Mouse (Mus musculus): ENCODE results near the gene Rassf7. TPM values are rescaled to one million over a fixed set of nuclear protein-coding genes. Genes with fewer than 3 reads are reported as not detected.

Gene Rassf7
- polyA plus RNA-seq, 1 experiment from 2014 or later, result 0.60 TPM

GRCm38 (mm10) chr7:141191796-141192685 lies 23.6 kb upstream of the Rassf7 start:
- 97% methylated on average over 21 of the region's 24 CpGs for WGBS (ENCODE audit: missing documents)
- no peak overlapping the region for H3K4me3 ChIP-seq (ENCODE audit: inconsistent target)
- peaks cover 14% of the 10 kb centered on the region for H3K79me2 ChIP-seq (ENCODE audit: inconsistent target)
- H3K27ac ChIP-seq, result no peak overlapping the region
- H3K36me3 ChIP-seq (ENCODE audit: inconsistent target), result peaks cover 18% of the 10 kb centered on the region

DNA sequence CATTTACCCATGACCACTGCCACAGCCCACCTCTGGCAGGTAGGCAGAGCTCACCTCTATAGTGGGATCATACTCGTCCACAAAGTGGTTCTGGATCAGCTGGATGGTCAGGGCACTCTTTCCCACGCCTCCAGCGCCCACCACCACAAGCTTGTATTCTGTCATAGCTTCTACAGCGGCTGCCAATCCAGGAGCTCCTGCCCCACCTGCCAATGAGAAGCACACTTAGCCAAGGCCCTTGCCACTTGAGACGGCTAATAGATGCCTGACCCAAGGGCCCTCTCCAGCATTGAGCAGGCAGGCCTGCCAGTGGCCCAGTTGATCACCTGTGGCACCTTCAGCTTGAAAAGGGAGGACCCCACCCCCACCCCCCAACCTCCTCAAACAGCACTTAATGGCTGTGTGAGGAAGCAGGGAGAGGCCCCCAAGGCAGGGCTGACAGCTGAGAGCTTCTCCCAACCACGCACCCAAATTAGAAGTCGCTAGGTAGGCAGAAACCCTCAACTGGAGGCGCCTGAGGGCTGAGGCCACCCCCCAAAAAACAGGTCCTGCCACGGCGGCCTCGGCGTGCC lies 22.8 kb upstream of the Rassf7 start:
- Histone ChIP-seq H3K4me3 (ENCODE audit: inconsistent target) (peak overlapping the region; percentile 54), H3K79me2 (ENCODE audit: inconsistent target) (peaks cover 14% of the 10 kb centered on the region), H3K36me3 (ENCODE audit: inconsistent target) (peaks cover 18% of the 10 kb centered on the region), H3K27ac (peak overlapping the region; percentile 38; the same call in 1 of the 2 replicates)
- 35% methylated on average over 12 of the region's 12 CpGs for WGBS (ENCODE audit: missing documents)

GRCm38 (mm10) chr7:141193348-141193856 lies 22.3 kb upstream of the Rassf7 start:
- Histone ChIP-seq H3K4me3 (ENCODE audit: inconsistent target) (peak overlapping the region; percentile 54), H3K27ac (peak overlapping the region; percentile 38), H3K79me2 (ENCODE audit: inconsistent target) (peaks cover 14% of the 10 kb centered on the region), H3K36me3 (ENCODE audit: inconsistent target) (peaks cover 18% of the 10 kb centered on the region)
- WGBS (ENCODE audit: missing documents), result 0% methylated on average over 40 of the region's 43 CpGs

DNA sequence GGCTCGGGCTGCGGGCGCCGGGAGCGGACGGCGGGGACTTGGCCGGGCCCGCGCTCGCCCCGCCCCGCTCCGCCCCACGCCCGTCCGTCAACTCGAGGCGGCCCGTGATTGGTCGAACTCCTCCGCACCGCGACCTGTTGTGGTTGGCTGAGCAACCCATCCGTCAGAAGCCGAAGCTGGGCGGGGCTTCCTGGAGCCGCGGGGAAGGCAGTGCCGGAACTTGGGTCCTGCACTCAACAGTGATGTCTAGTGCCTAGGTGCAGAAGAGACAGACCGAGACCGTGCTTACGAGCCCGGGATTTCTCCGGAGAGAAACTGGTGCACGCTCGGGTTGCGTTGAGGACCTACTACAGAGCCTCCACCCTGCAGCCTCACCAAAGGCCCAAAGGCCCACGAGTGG lies 21.7 kb upstream of the Rassf7 start, which contains the start of the genes Hras and Lrrc56:
Gene Hras, minus strand, starts transcription at position 58 of the 400 bp plus-strand sequence.
Gene Lrrc56, plus strand, starts transcription at position 210 of the 400 bp plus-strand sequence.
- Histone ChIP-seq H3K4me3 (ENCODE audit: inconsistent target) (peak within 1 kb of the TSS; percentile 78), H3K27ac (peak within 1 kb of the TSS; percentile 45), H3K79me2 (ENCODE audit: inconsistent target) (peaks cover 14% of the 10 kb centered on the region), H3K36me3 (ENCODE audit: inconsistent target) (peaks cover 18% of the 10 kb centered on the region)
- 0% methylated on average over 39 of the region's 39 CpGs for WGBS (ENCODE audit: missing documents)

DNA sequence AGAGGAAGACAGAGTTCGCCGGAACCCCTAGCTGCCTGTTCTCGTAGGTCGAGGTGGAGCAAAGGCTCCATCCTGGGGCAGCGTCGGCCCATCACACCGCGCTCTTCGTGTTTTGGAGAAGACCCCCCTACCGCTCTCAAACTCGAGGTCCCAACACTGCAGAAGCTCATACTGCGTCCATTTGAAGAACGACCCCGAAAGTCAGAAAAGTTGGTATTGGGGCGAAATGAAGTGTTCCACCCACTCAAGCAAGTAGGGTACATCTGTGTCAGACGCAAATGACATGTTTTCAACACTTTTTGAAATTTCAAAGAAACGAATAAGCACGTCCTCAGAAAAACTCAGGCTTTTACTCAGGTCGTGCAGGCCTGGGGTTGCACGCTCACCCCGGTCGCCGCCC lies 21.3 kb upstream of the Rassf7 start:
- peaks cover 18% of the 10 kb centered on the region for H3K36me3 ChIP-seq (ENCODE audit: inconsistent target)
- H3K4me3 ChIP-seq (ENCODE audit: inconsistent target), result peak overlapping the region; percentile 78
- H3K27ac ChIP-seq, result peak overlapping the region; percentile 45
- peaks cover 14% of the 10 kb centered on the region for H3K79me2 ChIP-seq (ENCODE audit: inconsistent target)
- under 1% methylated on average over 23 of the region's 23 CpGs for WGBS (ENCODE audit: missing documents)

DNA sequence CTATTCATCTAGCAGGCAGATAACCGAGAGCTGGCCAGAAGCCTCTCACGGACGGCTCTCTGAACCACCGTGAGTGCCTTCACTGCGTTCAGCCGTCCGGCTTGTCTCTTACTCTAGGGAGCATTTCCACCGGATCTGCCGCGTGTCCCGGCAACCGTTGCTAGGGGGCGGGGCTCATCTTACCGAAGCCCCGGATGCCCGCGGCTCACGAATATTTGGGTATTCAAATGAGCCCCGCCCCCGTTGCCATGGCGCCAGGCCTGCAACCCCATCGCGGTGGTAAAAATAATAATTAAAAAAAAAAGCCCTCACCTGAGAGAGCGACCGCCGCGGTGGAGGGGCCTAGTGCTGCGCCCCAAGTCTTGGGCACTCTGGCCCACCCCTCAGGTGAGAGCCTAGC lies 20.8 kb upstream of the Rassf7 start:
- Histone ChIP-seq H3K79me2 (ENCODE audit: inconsistent target) (peaks cover 14% of the 10 kb centered on the region), H3K36me3 (ENCODE audit: inconsistent target) (peaks cover 18% of the 10 kb centered on the region), H3K27ac (peak overlapping the region; percentile 45; the same call in 1 of the 2 replicates), H3K4me3 (ENCODE audit: inconsistent target) (peak overlapping the region; percentile 78)
- WGBS (ENCODE audit: missing documents), result 5% methylated on average over 25 of the region's 28 CpGs

- Histone ChIP-seq H3K79me2 (ENCODE audit: inconsistent target) (peaks cover 14% of the 10 kb centered on the region), H3K4me3 (ENCODE audit: inconsistent target) (no peak overlapping the region), H3K27ac (no peak overlapping the region), H3K36me3 (ENCODE audit: inconsistent target) (peaks cover 9% of the 10 kb centered on the region)
- 100% methylated on average over 2 of the region's 2 CpGs for WGBS (ENCODE audit: missing documents)
Observed at GRCm38 (mm10) chr7:141195754-141196153, 19.9 kb upstream of the Rassf7 start.

DNA sequence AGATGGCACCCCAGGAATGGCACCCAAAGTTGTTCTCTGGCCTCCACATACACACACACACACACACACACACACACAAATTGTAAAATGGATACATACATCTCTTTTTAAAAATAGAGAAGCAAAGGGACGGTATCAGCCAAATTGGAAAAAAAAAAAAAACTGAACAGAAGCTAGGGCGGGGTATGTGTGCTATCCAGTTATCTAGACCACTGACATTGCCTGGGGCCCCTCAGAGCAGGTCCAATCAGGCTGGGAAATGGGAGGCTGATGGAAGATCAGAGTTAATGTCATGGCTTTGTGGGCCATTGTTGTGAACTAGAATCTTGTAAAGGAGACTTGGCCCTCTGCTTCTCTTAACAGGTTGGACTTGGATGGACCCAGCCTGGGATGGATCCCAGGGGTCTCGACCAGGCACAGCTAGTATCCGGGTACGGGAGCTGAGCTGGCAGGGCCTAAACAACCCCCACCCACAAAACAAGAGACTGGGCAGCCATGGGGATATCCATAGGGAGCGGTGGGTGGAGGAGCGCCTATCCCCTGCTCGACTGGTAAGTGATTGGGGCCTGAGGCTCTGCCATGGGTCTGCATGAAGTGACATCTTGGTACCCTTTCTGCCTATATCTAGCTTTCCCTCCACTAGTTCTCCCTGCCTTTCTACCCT lies 18.9 kb upstream of the Rassf7 start:
- H3K79me2 ChIP-seq (ENCODE audit: inconsistent target), result peaks cover 14% of the 10 kb centered on the region
- H3K27ac ChIP-seq, result no peak overlapping the region
- no peak overlapping the region for H3K4me3 ChIP-seq (ENCODE audit: inconsistent target)
- H3K36me3 ChIP-seq (ENCODE audit: inconsistent target), result no peaks in the 10 kb centered on the region
- 95% methylated on average over 8 of the region's 8 CpGs for WGBS (ENCODE audit: missing documents)

DNA sequence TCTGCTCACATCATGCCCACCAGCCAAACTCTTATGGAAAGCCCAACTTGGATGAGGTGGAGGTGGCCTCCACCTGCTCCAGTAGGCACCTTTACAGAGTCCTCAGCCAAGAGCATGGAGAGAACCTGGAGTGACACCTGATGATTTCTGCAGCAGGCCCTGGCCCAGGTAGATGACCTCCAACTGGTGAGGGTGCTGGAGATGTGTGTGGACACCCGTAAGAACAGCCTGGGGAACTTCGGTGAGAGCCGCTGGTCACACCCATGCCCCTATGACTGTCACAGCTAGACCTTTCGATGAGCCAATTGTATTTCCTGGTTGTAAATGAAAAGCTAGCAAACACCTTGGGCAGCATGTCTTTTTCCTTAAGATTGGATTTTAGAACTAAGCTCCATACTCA lies 17.5 kb upstream of the Rassf7 start:
- Histone ChIP-seq H3K79me2 (ENCODE audit: inconsistent target) (peaks cover 3% of the 10 kb centered on the region; the same call in 1 of the 2 replicates), H3K4me3 (ENCODE audit: inconsistent target) (no peak overlapping the region), H3K27ac (no peak overlapping the region), H3K36me3 (ENCODE audit: inconsistent target) (no peaks in the 10 kb centered on the region)
- 96% methylated on average over 4 of the region's 4 CpGs for WGBS (ENCODE audit: missing documents)

DNA sequence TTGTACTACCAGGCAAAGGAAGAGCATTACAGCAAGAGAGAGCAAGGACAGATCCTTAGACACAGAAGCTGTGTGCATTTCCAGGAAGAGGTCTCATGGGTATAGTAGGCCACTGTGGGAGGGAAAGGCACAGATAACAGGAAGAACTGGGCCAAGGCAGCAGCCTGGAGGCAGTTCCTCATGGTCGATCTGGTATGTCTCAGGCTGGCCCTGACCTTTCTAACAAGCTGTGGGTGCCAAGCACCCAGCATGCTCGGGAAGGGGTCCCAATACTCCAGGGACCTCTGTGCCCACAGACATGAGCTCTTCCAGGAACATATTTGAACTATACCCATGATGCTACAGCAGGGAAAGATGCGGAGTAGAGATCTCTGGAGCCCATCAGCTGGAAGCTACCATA lies 11.1 kb upstream of the Rassf7 start:
- Histone ChIP-seq H3K4me3 (ENCODE audit: inconsistent target) (no peak overlapping the region), H3K36me3 (ENCODE audit: inconsistent target) (no peaks in the 10 kb centered on the region), H3K79me2 (ENCODE audit: inconsistent target) (no peaks in the 10 kb centered on the region), H3K27ac (no peak overlapping the region)
- WGBS (ENCODE audit: missing documents), result 72% methylated on average over 3 of the region's 3 CpGs

DNA sequence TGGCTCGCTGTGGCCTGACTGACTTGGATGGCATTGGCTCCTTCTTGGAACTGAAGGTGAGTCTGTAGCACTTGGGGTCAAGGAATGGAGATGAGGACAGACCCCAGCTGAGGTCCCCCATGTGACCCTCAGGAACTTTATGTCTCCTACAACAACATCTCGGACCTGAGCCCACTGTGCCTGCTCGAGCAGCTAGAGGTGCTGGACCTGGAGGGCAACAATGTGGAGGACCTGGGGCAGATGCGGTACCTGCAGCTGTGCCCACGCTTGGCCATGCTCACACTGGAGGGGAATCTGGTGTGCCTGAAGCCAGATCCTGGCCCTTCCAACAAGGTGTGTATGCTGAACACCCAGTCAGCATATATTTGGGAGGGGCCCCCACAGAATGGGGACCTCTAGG lies 10.2 kb upstream of the Rassf7 start:
- H3K36me3 ChIP-seq (ENCODE audit: inconsistent target), result no peaks in the 10 kb centered on the region
- H3K27ac ChIP-seq, result no peak overlapping the region
- WGBS (ENCODE audit: missing documents), result 98% methylated on average over 5 of the region's 5 CpGs
- H3K79me2 ChIP-seq (ENCODE audit: inconsistent target), result no peaks in the 10 kb centered on the region
- H3K4me3 ChIP-seq (ENCODE audit: inconsistent target), result no peak overlapping the region

- Histone ChIP-seq H3K36me3 (ENCODE audit: inconsistent target) (no peaks in the 10 kb centered on the region), H3K27ac (no peak overlapping the region), H3K79me2 (ENCODE audit: inconsistent target) (no peaks in the 10 kb centered on the region), H3K4me3 (ENCODE audit: inconsistent target) (no peak overlapping the region)
- whole genome bisulfite sequencing (ENCODE audit: missing documents), result 94% methylated on average over 17 of the region's 18 CpGs
Observed at GRCm38 (mm10) chr7:141206182-141206937, 9.3 kb upstream of the Rassf7 start.

- Histone ChIP-seq H3K79me2 (ENCODE audit: inconsistent target) (no peaks in the 10 kb centered on the region), H3K4me3 (ENCODE audit: inconsistent target) (no peak overlapping the region), H3K36me3 (ENCODE audit: inconsistent target) (no peaks in the 10 kb centered on the region), H3K27ac (no peak overlapping the region)
- WGBS (ENCODE audit: missing documents), result 92% methylated on average over 3 of the region's 3 CpGs
Observed at GRCm38 (mm10) chr7:141209526-141209925, 6.1 kb upstream of the Rassf7 start.

DNA sequence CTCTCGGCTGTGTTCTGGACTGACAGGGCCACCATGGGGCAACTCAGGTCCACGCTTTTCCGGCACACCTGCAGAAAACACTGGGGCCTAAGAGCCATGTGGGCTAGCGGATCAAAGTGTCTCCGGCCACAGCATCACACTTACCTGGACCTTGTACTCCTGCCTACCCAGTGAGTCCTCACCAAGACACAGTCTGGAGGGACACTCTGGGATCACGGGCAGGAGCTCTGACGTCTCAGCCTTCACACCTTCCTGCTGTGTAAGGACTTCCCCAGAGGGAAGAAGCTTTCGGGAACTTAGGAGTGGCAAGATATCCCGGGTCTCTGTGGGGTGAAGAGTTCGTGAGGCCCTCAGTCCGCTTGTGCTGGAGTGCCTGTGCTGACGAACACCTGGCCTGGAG lies 5.5 kb upstream of the Rassf7 start:
- H3K79me2 ChIP-seq (ENCODE audit: inconsistent target), result no peaks in the 10 kb centered on the region
- H3K27ac ChIP-seq, result no peak overlapping the region
- 88% methylated on average over 12 of the region's 12 CpGs for WGBS (ENCODE audit: missing documents)
- H3K36me3 ChIP-seq (ENCODE audit: inconsistent target), result no peaks in the 10 kb centered on the region
- no peak overlapping the region for H3K4me3 ChIP-seq (ENCODE audit: inconsistent target)
